Mouse (Mus musculus): ENCODE results near the gene Lclat1.

Gene Lclat1

GRCm38 (mm10) chr17:73107158-73108157, at the start of gene Lclat1:
Gene Lclat1 (plus strand): TSS chr17:73107985.
- DNase-seq (ENCODE audit: low read depth, low spot score), result peak; percentile 98

DNA sequence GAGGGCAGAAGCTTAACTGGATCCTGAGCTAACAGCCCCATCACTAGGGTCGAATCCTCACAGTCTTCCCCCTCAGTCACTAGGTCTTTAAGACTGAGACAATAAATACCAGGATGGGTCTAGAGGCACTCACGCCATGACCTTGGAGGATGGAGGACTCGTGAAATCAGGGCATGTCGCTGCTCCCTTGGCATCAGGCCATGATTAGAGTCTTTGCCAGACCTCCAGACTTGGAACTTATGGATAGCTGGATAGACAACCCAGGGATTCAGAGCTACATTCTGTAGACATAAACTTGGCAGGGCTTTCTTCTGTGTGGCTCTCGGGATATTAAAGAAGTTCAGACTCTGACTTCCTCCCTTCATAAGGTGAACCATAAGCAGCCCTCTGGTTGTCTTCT, 49.5 kb upstream of the Lclat1 start:
- no peak for DNase-seq (ENCODE audit: low read depth, low spot score)

GRCm38 (mm10) chr17:73060224-73060896, 47.4 kb upstream of the Lclat1 start:
- peak; percentile 68 for DNase-seq (ENCODE audit: low read depth, low spot score)

DNA sequence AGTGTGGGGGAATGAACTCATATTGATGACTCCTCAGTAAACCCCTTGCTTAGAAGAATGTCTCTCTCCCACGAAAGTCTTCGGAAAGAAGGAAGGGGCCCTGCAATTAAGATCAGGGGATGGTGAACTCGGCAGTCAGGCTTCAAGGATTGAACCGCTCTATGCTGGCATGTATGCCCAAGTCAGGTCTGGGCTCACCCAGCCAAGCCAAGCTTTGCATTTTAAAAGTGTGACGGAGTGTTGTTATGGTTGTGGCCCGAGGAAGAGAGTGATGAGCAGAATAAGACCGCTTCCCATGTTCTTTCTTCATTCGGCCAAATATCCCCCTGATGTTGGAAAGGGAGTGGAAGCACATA, 46.9 kb upstream of the Lclat1 start:
- no peak for DNase-seq (ENCODE audit: low read depth, low spot score)

DNA sequence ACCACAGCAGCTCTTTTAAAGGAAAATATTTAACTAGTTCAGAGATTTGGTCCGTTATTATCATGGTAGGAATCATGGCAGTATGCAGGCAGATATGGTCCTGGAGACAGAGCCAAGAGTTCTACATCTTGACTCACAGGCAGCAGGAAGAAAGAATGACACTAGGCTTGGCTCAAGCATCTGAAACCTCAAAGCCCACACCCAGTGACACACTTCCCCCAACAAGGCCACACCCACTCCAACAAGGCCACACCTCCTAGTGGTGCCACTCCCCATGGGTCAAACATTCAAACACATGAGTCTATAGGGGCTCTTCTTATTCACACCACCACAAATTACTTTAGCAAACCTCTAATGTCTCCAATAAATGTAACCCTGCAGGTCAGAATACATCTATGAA, 45.1 kb upstream of the Lclat1 start:
- no peak for DNase-seq (ENCODE audit: low read depth, low spot score)

DNA sequence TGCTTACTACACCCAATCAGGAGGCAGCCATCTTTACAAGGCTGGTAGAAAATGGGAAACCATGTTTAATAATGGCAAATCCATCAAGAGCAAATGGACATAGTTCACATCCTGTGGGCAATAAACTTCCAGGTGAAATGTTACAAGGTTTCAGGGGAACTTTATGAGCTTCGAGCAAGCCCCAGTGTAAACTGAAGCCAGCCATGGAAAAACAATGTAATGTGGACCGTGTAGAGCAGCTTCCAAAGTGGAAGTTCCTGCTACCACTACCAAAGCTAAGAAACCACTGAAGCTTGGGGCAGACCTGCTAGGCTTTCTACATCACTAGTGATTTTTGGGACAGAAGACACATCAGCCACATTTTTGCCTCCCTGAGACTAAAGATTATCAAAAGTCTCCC, 44.5 kb upstream of the Lclat1 start:
- DNase-seq (ENCODE audit: low read depth, low spot score), result no peak

GRCm38 (mm10) chr17:73063781-73064180, 44.0 kb upstream of the Lclat1 start:
- no peak for DNase-seq (ENCODE audit: low read depth, low spot score)

- DNase-seq (ENCODE audit: low read depth, low spot score), result no peak
Observed at GRCm38 (mm10) chr17:73066387-73067169, 41.2 kb upstream of the Lclat1 start.

GRCm38 (mm10) chr17:73067423-73067822, 40.4 kb upstream of the Lclat1 start:
- DNase-seq (ENCODE audit: low read depth, low spot score), result peak; percentile 69

DNA sequence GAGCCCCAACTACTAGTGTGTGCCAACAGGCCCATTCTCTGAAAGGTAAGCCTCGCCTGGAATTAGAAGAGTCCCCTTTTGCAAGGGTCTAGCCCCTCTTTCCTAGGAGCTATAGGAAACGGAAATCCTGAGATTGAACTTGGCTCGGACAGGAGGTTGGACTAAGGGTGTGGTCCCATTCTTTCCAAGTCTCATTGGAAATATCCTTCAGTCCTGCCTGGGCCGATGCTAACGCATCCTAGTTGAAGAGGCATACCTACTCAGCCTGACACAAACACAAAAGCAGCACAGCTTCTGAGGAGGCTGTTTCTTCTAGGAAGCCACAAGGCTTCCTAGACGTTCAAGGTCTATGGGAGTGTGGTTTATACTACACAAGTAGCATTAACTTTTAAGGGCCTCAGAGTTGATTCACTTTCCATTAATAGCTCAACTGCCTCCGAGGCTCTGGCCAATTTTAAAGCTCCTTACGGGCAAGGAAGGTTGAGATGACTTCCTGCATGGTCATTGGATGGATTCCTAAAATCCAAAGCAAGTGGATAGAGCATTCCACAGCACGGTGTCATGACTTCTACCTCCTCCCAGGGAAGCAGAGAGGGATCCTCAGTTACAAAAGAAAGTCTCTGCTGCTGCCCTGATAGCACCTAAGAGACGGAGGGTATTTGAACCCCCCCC, 39.3 kb upstream of the Lclat1 start:
- no peak for DNase-seq (ENCODE audit: low read depth, low spot score)

- no peak for DNase-seq (ENCODE audit: low read depth, low spot score)
Observed at GRCm38 (mm10) chr17:73070466-73070865, 37.3 kb upstream of the Lclat1 start.

DNA sequence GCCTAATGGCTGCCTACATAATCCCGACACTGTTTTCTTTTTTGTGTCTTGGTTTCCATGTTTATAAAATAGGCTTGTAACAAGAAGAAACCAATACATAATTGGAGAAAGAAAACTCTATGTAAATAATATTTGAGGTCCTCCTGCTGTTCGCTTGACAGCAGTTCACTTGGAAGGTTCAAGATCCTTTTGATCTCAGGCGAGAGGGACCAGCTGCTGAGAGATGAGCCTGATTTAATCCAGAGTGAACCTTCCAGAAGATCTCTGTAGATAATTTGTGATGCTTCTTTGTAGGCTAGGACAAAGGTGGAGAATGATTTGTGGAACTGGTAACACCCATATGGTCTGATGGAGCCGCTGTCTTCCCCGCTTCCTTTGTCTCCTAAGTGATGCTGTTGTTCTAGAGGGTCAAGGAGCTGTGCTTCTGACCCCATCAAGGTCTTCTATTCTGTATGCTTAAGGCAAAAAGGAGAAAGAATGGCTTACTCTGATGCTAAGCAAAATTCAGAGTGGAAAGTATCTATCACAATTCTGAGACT, 36.0 kb upstream of the Lclat1 start:
- DNase-seq (ENCODE audit: low read depth, low spot score), result peak; percentile 27

GRCm38 (mm10) chr17:73072286-73072685, 35.5 kb upstream of the Lclat1 start:
- peak; percentile 82 for DNase-seq (ENCODE audit: low read depth, low spot score)

DNA sequence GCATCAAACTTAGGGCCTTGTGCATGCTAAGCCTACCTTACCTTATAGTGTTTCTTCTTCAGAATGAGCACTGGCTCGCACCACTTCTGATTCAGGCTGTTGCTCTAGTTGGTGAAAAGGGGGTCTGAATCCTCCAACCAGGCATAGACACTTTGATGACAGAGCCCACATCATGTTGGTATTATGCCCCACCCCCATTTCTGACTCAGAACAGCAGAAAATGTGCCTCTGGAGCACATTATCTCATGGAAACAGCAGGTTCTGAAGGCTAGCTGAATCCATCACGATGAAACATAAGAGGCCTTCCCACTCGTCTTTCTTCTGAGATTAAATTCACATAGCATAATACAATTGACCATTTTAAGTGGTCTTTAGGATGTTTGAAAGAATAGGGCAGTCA, 33.2 kb upstream of the Lclat1 start:
- no peak for DNase-seq (ENCODE audit: low read depth, low spot score)

DNA sequence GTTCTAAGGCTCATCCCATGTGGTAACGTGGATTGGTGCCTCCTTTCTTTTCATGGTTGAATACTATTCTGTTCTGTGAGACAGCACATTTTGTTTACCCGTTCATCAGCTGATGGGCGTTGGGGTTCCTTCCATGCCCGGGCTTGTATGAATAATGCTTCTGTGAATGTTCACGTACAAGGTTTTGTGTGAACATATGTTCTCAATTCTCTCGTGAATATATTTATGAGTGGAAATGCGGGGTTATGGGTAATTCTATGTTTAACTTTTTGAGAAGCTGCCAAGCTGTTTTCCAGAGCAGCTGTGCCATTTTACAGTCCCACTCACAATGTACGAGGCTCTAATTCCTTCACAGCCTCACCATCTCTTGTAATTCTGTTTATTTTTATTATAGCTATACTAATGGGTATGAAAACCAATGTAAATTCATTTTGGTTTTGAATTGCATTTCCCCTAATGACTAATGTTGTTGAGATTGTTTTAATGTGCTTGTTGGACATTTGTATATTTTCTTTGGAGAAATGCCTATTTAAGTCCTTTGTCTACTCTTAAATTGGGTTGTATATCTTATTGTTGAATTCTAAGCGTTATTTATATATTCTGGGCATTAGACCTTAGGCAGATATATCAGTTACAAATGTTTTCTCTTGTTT, 32.4 kb upstream of the Lclat1 start:
- no peak for DNase-seq (ENCODE audit: low read depth, low spot score)

GRCm38 (mm10) chr17:73077638-73078037, 30.1 kb upstream of the Lclat1 start:
- no peak for DNase-seq (ENCODE audit: low read depth, low spot score)

GRCm38 (mm10) chr17:73081360-73082133, 26.2 kb upstream of the Lclat1 start:
- no peak for DNase-seq (ENCODE audit: low read depth, low spot score)

DNA sequence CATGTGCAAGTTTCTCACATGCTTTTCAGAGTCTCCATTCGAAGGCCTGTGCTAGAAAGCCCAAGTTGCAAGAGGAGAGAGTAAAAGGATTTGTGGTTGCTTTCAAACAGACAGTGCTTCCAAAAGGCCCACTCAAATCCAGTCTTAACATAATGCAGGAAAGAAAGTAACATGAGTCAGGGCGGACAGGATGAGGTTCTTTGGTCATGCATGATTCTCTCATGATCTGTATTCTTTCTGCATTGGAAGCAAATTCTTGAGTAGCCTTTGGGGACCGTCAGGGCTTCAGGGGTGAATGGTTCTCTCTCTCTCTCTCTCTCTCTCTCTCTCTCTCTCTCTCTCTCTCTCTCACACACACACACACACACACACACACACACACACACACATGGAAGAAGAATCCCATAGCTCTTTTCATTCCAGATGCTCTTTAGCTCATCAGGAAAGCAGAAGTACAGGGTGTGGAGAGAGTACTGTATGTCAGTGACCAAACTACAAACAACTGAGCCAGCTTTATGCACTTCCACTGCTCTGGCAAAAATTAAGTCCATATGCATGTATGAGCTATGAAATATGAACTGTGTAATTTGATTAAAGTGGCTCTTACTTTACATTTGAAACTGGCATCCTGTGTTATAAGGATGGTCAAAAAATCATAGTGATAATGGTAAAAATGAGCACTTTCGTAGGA, 25.1 kb upstream of the Lclat1 start:
- DNase-seq (ENCODE audit: low read depth, low spot score), result no peak

Data from mesoderm, embryonic 11.5 days (tissue).